Mouse (Mus musculus) liver, embryonic 12.5 days (tissue): Measurements from ENCODE around the gene Slc35b1. TPM values are rescaled to one million over a fixed set of nuclear protein-coding genes. Genes with fewer than 3 reads are reported as not detected.
A peak's percentile ranks its signal among the peaks of the same experiment; 100 is the strongest.

Experiments used
- ATAC-seq: fragments of 200-750 bp; cut with Nextera tagmentation; 2 replicates; pipeline ENCODE4 v1.8.0; 2017; ENCODE audit warnings: moderate number of reproducible peaks, mild to moderate bottlenecking, moderate library complexity
- H3K27ac ChIP-seq: fragments of 300-500 bp; sonication (generic); 2 replicates; pipeline ENCODE4 v1.5.1; 2016; ENCODE audit warnings: mild to moderate bottlenecking
- H3K27me3 ChIP-seq: fragments of 300-500 bp; sonication (generic); replicated peaks from 2 replicates; pipeline ENCODE4 v1.6.1; 2016; ENCODE audit warnings: mild to moderate bottlenecking, moderate library complexity
- H3K36me3 ChIP-seq: fragments of 300-500 bp; sonication (generic); 2 replicates; pipeline ENCODE4 v1.6.1; 2016; ENCODE audit warnings: mild to moderate bottlenecking, moderate library complexity
- H3K4me1 ChIP-seq: fragments of 300-500 bp; sonication (generic); 2 replicates; pipeline ENCODE4 v1.6.1; 2016
- H3K4me2 ChIP-seq: fragments of 300-500 bp; sonication (generic); 2 replicates; pipeline ENCODE4 v1.6.1; 2016; ENCODE audit warnings: mild to moderate bottlenecking, moderate library complexity
- H3K4me3 ChIP-seq: fragments of 300-500 bp; sonication (generic); 2 replicates; pipeline ENCODE4 v1.5.1; 2016; ENCODE audit warnings: mild to moderate bottlenecking, moderate library complexity
- H3K9ac ChIP-seq: fragments of 300-500 bp; sonication (generic); 2 replicates; pipeline ENCODE4 v1.6.1; 2016; ENCODE audit warnings: mild to moderate bottlenecking, moderate library complexity
- H3K9me3 ChIP-seq: fragments of 300-500 bp; sonication (generic); replicated peaks from 2 replicates; pipeline ENCODE4 v1.6.1; 2016; ENCODE audit warnings: mild to moderate bottlenecking, moderate library complexity
- WGBS: fragments of 180-500 bp; shearing (Covaris S2); methylation state at CpG from one replicate; pipeline ENCODE4 v1.1.7; 2016; ENCODE audit not compliant: insufficient replicate concordance; 5-methylcytosine and 5-hydroxymethylcytosine counted together
- polyA plus RNA-seq: library from polyadenylated mRNA; unstranded; fragments of >200 nt; fragmentation: Nextera tagmentation; extraction: Ambion mirVana; gene quantifications from 2 replicates; pipeline ENCODE4 v1.2.1, GENCODE M21; 2016

Gene Slc35b1
- polyA plus RNA-seq, 1 experiment from 2014 or later, result 61.3 TPM

DNA sequence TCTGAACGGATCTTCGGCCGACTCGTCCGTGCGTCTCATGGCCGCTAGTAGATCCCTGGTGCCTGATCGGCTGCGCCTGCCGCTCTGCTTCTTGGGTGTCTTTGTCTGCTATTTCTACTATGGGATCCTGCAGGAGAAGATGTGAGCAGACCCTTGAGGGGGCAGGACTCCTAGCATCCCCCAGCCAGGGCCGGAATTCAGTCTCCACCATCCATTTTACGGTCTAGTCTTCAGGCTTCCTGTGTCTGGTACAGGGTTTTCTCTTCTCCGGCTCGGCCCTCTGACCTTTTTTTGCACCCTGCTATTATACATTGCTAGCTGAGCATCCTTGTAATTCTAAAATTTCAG is 455 bp downstream of the Slc35b1 start:
- Histone ChIP-seq H3K4me2 (peak overlapping the region; percentile 75), H3K27ac (peak overlapping the region; percentile 89), H3K9me3 (no peaks in the 10 kb centered on the region), H3K36me3 (peaks cover 66% of the 10 kb centered on the region), H3K4me1 (peaks cover 36% of the 10 kb centered on the region), H3K27me3 (no peaks in the 10 kb centered on the region), H3K4me3 (peak overlapping the region; percentile 86), H3K9ac (peak overlapping the region; percentile 84)
- ATAC-seq, result no peak
- WGBS, result under 1% methylated on average over 14 of the region's 14 CpGs

DNA sequence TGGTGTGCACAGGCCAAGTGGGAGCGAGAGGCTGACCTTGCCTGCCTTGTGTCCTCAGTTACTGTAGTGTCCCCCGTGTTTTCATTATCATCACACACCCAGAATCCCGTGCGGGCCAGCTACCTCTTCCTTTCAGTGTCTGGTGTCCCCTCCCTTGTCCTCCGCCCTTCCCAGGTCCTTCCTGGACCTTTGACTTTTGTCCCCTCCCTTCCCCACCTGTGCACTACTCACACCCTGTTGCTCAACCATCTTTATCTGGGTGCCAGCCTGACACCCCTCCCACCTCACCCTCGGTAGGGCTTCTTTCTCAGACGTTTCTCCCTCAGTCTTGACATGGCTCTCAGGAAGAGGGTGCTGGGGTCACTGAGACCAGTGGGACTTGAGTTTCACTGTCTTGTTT is 2.9 kb downstream of the Slc35b1 start:
- 80% methylated on average over 7 of the region's 7 CpGs for WGBS
- H3K4me3 ChIP-seq, result no peak overlapping the region
- H3K9me3 ChIP-seq, result no peaks in the 10 kb centered on the region
- H3K9ac ChIP-seq, result no peak overlapping the region
- no peak overlapping the region for H3K27ac ChIP-seq
- peaks cover 36% of the 10 kb centered on the region for H3K4me1 ChIP-seq
- H3K36me3 ChIP-seq, result peaks cover 64% of the 10 kb centered on the region
- no peaks in the 10 kb centered on the region for H3K27me3 ChIP-seq
- no peak overlapping the region for H3K4me2 ChIP-seq
- ATAC-seq, result no peak

DNA sequence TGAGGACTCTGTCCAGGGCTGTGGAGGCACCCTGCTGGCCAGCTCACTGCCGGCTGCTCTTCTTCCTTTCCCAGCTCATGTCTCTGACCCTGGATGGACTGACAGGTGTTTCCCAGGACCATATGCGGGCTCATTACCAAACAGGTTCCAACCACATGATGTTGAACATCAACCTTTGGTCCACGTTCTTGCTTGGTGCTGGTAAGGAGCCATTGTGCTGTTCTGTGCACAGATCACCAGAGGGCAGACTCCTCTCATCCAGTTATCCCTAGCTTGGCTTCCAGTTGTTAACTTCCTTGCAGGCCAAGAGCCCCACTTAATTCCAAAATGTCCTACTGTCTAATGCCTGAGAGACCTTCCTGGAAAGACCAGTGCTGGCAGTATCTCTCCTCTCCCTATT is 4.5 kb downstream of the Slc35b1 start:
- H3K27ac ChIP-seq, result no peak overlapping the region
- no peak overlapping the region for H3K4me2 ChIP-seq
- H3K36me3 ChIP-seq, result peaks cover 59% of the 10 kb centered on the region
- ATAC-seq, result no peak
- no peaks in the 10 kb centered on the region for H3K9me3 ChIP-seq
- H3K4me1 ChIP-seq, result peaks cover 22% of the 10 kb centered on the region
- no peak overlapping the region for H3K4me3 ChIP-seq
- WGBS, result 83% methylated on average over 3 of the region's 3 CpGs
- H3K27me3 ChIP-seq, result no peaks in the 10 kb centered on the region
- no peak overlapping the region for H3K9ac ChIP-seq

- H3K4me1 ChIP-seq, result peaks cover 19% of the 10 kb centered on the region
- H3K27ac ChIP-seq, result no peak overlapping the region
- no peak overlapping the region for H3K4me2 ChIP-seq
- peaks cover 59% of the 10 kb centered on the region for H3K36me3 ChIP-seq
- no peak for ATAC-seq
- no peaks in the 10 kb centered on the region for H3K27me3 ChIP-seq
- H3K4me3 ChIP-seq, result no peak overlapping the region
- no peaks in the 10 kb centered on the region for H3K9me3 ChIP-seq
- WGBS, result 80% methylated on average over 6 of the region's 6 CpGs
- H3K9ac ChIP-seq, result no peak overlapping the region
Observed at GRCm38 (mm10) chr11:95390420-95390819, 5.9 kb downstream of the Slc35b1 start.

DNA sequence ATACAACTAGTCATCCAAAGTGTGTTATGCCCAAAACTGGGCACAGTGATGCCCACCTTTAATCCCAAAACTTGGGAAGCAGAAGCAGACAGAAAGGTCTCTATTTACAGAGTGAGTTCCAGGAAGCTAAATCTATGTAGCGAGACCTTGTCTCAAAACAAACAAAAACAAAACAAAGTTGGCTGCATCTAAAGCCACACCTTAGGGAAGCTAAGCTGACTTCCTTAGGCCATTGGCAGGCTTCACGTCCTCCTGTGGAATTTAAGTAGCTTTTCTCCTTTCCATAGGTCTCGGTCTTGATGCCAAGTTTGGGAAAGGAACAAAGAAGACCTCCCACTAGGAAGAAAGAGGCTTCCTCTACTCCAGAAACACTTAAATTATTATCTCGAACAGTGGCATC is 6.7 kb downstream of the Slc35b1 start:
- Histone ChIP-seq H3K27ac (no peak overlapping the region), H3K4me2 (no peak overlapping the region), H3K4me3 (no peak overlapping the region), H3K27me3 (no peaks in the 10 kb centered on the region), H3K9me3 (no peaks in the 10 kb centered on the region), H3K9ac (no peak overlapping the region), H3K4me1 (peaks cover 11% of the 10 kb centered on the region), H3K36me3 (peaks cover 59% of the 10 kb centered on the region)
- no peak for ATAC-seq
- 71% methylated on average over 4 of the region's 4 CpGs for WGBS

DNA sequence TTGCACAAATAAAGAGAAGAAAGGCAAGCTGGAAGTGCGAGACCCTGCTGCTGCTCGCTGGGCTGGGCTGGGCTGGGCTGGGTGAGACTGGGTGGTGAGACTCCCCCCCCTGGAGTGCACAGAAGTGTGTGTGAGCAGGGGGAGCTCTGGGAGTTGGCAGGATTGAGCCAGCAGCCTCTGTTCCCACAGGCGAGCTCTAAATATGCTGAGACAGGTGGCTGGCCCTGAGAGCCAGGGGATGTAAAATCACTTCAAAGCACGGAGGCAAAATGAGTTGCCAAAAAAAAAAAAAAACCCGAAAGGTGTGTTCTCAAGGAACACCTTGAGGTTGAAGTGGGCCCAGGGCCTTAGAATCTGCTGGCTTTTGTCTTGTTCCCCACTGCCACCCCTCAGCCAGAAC is 7.3 kb downstream of the Slc35b1 start:
- H3K4me3 ChIP-seq, result no peak overlapping the region
- 63% methylated on average over 5 of the region's 5 CpGs for WGBS
- H3K9me3 ChIP-seq, result no peaks in the 10 kb centered on the region
- no peak overlapping the region for H3K27ac ChIP-seq
- no peak overlapping the region for H3K4me2 ChIP-seq
- H3K27me3 ChIP-seq, result no peaks in the 10 kb centered on the region
- H3K9ac ChIP-seq, result no peak overlapping the region
- peaks cover 54% of the 10 kb centered on the region for H3K36me3 ChIP-seq
- peaks cover 6% of the 10 kb centered on the region; the same call in 1 of the 2 replicates for H3K4me1 ChIP-seq
- ATAC-seq, result no peak

- 66% methylated on average over 7 of the region's 7 CpGs for WGBS
- Histone ChIP-seq H3K4me1 (0 out of 2 replicates have a peak, but pooled peaks cover under 1% of the 10 kb centered on the region), H3K9ac (no peak overlapping the region), H3K4me3 (no peak overlapping the region), H3K4me2 (no peak overlapping the region), H3K27me3 (no peaks in the 10 kb centered on the region), H3K27ac (no peak overlapping the region), H3K36me3 (peaks cover 49% of the 10 kb centered on the region), H3K9me3 (no peaks in the 10 kb centered on the region)
- ATAC-seq, result no peak
Observed at GRCm38 (mm10) chr11:95392223-95392667, 7.8 kb downstream of the Slc35b1 start.

- ATAC-seq, result no peak
- no peak overlapping the region for H3K9ac ChIP-seq
- no peaks in the 10 kb centered on the region for H3K9me3 ChIP-seq
- 79% methylated on average over 11 of the region's 11 CpGs for WGBS
- H3K4me2 ChIP-seq, result no peak overlapping the region
- H3K4me3 ChIP-seq, result no peak overlapping the region
- no peaks in the 10 kb centered on the region for H3K27me3 ChIP-seq
- no peaks in the 10 kb centered on the region for H3K4me1 ChIP-seq
- no peak overlapping the region for H3K27ac ChIP-seq
- H3K36me3 ChIP-seq, result peaks cover 43% of the 10 kb centered on the region
Observed at GRCm38 (mm10) chr11:95392708-95393499, 8.4 kb downstream of the Slc35b1 start.

GRCm38 (mm10) chr11:95393500-95393816 is 9.0 kb downstream of the Slc35b1 start:
- Histone ChIP-seq H3K4me2 (no peak overlapping the region), H3K9me3 (no peaks in the 10 kb centered on the region), H3K9ac (no peak overlapping the region), H3K27me3 (peaks cover 5% of the 10 kb centered on the region), H3K4me1 (no peaks in the 10 kb centered on the region), H3K4me3 (no peak overlapping the region), H3K27ac (no peak overlapping the region), H3K36me3 (peaks cover 37% of the 10 kb centered on the region)
- ATAC-seq, result no peak
- 44% methylated on average over 5 of the region's 5 CpGs for WGBS

DNA sequence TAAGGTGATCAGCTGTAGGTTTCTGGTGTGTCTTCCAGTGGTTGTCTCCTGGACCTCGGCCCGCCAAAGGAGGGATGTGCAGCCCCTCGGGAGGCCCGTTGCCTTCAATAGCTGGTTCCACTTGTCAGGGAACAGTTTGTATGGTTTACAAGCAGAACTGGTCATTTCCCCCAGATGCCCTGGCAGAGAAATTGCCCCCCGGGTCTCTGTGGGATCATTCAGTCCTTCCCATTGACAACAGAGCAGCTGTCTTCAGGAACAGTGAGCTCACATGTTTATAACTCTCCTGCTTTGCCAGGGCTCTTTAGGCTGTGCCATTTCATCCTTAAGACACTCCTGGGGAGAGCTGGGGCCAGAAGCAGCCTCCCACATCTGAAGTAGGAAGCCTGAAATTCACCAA is 9.6 kb downstream of the Slc35b1 start:
- Histone ChIP-seq H3K27me3 (peaks cover 11% of the 10 kb centered on the region), H3K4me2 (no peak overlapping the region), H3K4me3 (no peak overlapping the region), H3K9ac (no peak overlapping the region), H3K36me3 (peaks cover 31% of the 10 kb centered on the region), H3K27ac (no peak overlapping the region), H3K4me1 (no peaks in the 10 kb centered on the region), H3K9me3 (no peaks in the 10 kb centered on the region)
- ATAC-seq, result no peak
- WGBS, result 57% methylated on average over 5 of the region's 5 CpGs

- Histone ChIP-seq H3K36me3 (0 out of 2 replicates have a peak, but pooled peaks cover 7% of the 10 kb centered on the region), H3K9me3 (no peaks in the 10 kb centered on the region), H3K4me1 (no peaks in the 10 kb centered on the region), H3K27me3 (peaks cover 35% of the 10 kb centered on the region), H3K4me3 (no peak overlapping the region), H3K27ac (no peak overlapping the region), H3K4me2 (no peak overlapping the region), H3K9ac (no peak overlapping the region)
- WGBS, result 21% methylated on average over 1 of the region's 1 CpGs
- no peak for ATAC-seq
Observed at GRCm38 (mm10) chr11:95396548-95396947, 12.1 kb downstream of the Slc35b1 start.

GRCm38 (mm10) chr11:95397843-95398835 is 13.6 kb downstream of the Slc35b1 start:
- H3K27ac ChIP-seq, result no peak overlapping the region
- no peak for ATAC-seq
- no peak overlapping the region for H3K4me3 ChIP-seq
- H3K9ac ChIP-seq, result no peak overlapping the region
- no peaks in the 10 kb centered on the region for H3K9me3 ChIP-seq
- no peaks in the 10 kb centered on the region for H3K36me3 ChIP-seq
- WGBS, result 49% methylated on average over 14 of the region's 14 CpGs
- no peak overlapping the region for H3K4me2 ChIP-seq
- no peaks in the 10 kb centered on the region for H3K4me1 ChIP-seq
- H3K27me3 ChIP-seq, result peaks cover 43% of the 10 kb centered on the region
